22 mouse cellular contexts compared by ENCODE assay signal in genomic region chr2:126290702-126291101, GRCm38 (mm10).
"Had no signal": no experiment of that assay in that cellular context is flagged by ENCODE, and none has a peak within 500 bp of the region (broad histone marks: within the 10 kb centered on the region; RNA-seq: fewer than 3 reads in every experiment).

No protein-coding gene starts in this region.

- H3K4me1 ChIP-seq: kidney, embryonic 15.5 days; limb, embryonic 15.5 days; midbrain, embryonic 10.5 days; midbrain, embryonic 13.5 days; neural tube, embryonic 13.5 days had no signal

- H3K9me3 ChIP-seq: kidney, embryonic 15.5 days; limb, embryonic 15.5 days; midbrain, embryonic 10.5 days; midbrain, embryonic 13.5 days; neural tube, embryonic 13.5 days had no signal

- H3K36me3 ChIP-seq: kidney, embryonic 15.5 days; limb, embryonic 15.5 days; midbrain, embryonic 10.5 days; midbrain, embryonic 13.5 days; neural tube, embryonic 13.5 days had no signal

- H3K9ac ChIP-seq: kidney, embryonic 15.5 days; limb, embryonic 15.5 days; liver, embryonic 14.5 days; liver, postnatal 0 days; lung, embryonic 14.5 days; midbrain, embryonic 13.5 days; neural tube, embryonic 13.5 days had no signal

- H3K4me2 ChIP-seq: kidney, embryonic 15.5 days; limb, embryonic 15.5 days; liver, embryonic 11.5 days; lung, embryonic 14.5 days; midbrain, embryonic 13.5 days; neural tube, embryonic 13.5 days had no signal

- H3K27me3 ChIP-seq: kidney, embryonic 15.5 days; limb, embryonic 15.5 days; midbrain, embryonic 13.5 days; neural tube, embryonic 13.5 days had no signal

- H3K27ac ChIP-seq: kidney, embryonic 15.5 days; layer of hippocampus, adult 2 months; limb, embryonic 15.5 days; liver, embryonic 14.5 days; macrophage; midbrain, embryonic 10.5 days; midbrain, embryonic 13.5 days; neural tube, embryonic 13.5 days had no signal

- ATAC-seq: intestine, embryonic 16.5 days; liver, postnatal 0 days; lung, postnatal 0 days; midbrain, embryonic 13.5 days; midbrain, embryonic 16.5 days had no signal

- DNase-seq: kidney, adult 18-20 months; kidney, postnatal 25 days; layer of hippocampus, adult 9-11 months; liver, postnatal 0 days; lung, embryonic 14.5 days; retina, postnatal 1 day; right cerebral cortex, postnatal 25 days; thymus, adult 18-20 months; thymus, postnatal 25 days had no signal

- H3K4me3 ChIP-seq: kidney, embryonic 15.5 days; layer of hippocampus, adult 2 months; limb, embryonic 15.5 days; midbrain, embryonic 10.5 days; midbrain, embryonic 13.5 days; myocyte; neural tube, embryonic 13.5 days had no signal
